Mouse (Mus musculus) hindbrain, postnatal 0 days (tissue): ENCODE data around the gene Mroh2a. TPM values are rescaled to one million over a fixed set of nuclear protein-coding genes. Genes with fewer than 3 reads are reported as not detected.
"Not testable (repeated sequence)": the region's sequence is repeated elsewhere in the genome, so short reads cannot be mapped to it uniquely, and the experiment has no call there.

ENCODE experiments used
- ATAC-seq: fragments of 200-750 bp; cut with Nextera tagmentation; 2 replicates; pipeline ENCODE4 v1.8.0; 2017; ENCODE audit warnings: mild to moderate bottlenecking, moderate TSS enrichment, moderate library complexity
- DNase-seq: peaks from one replicate; pipeline ENCODE4 v3.0.0-alpha.2; 2015; ENCODE audit warnings: low spot score
- H3K27ac ChIP-seq: fragments of 300-500 bp; sonication (generic); 2 replicates; pipeline ENCODE4 v1.5.1; 2014; ENCODE audit warnings: mild to moderate bottlenecking
- H3K27me3 ChIP-seq: fragments of 300-500 bp; sonication (generic); 2 replicates; pipeline ENCODE4 v1.6.1; 2014; ENCODE audit warnings: low read length, mixed read lengths; ENCODE audit not compliant: insufficient read depth
- H3K36me3 ChIP-seq: fragments of 300-500 bp; sonication (generic); 2 replicates; pipeline ENCODE4 v1.6.1; 2014; ENCODE audit warnings: low read length, mixed read lengths; ENCODE audit not compliant: insufficient read depth
- H3K4me1 ChIP-seq: fragments of 300-500 bp; sonication (generic); 2 replicates; pipeline ENCODE4 v1.6.1; 2014; ENCODE audit warnings: antibody characterized with exemption, low read length, mixed read lengths; ENCODE audit not compliant: insufficient read depth
- H3K4me2 ChIP-seq: fragments of 300-500 bp; sonication (generic); 2 replicates; pipeline ENCODE4 v1.6.1; 2014; ENCODE audit warnings: low read depth, mild to moderate bottlenecking, low read length, moderate library complexity, mixed read lengths
- H3K4me3 ChIP-seq: fragments of 300-500 bp; sonication (generic); 2 replicates; pipeline ENCODE4 v1.5.1; 2014; ENCODE audit warnings: low read length
- H3K9ac ChIP-seq: fragments of 300-500 bp; sonication (generic); replicated peaks from 2 replicates; pipeline ENCODE4 v1.6.1; 2014; ENCODE audit warnings: mild to moderate bottlenecking, low read length, moderate library complexity, mixed read lengths
- H3K9me3 ChIP-seq: fragments of 300-500 bp; sonication (generic); 2 replicates; pipeline ENCODE4 v1.6.1; 2016; ENCODE audit warnings: low read length, mixed read lengths
- CTCF ChIP-seq: IDR thresholded peaks from 2 replicates; pipeline ENCODE4 v1.5.1; 2016; ENCODE audit warnings: antibody characterized with exemption, control low read depth, low read depth
- WGBS: fragments of 180-500 bp; shearing (Covaris S2); extraction: QIAGEN DNeasy Blood & Tissue Kit; methylation state at CpG from one replicate; pipeline ENCODE4 v1.1.7; 2014; 5-methylcytosine and 5-hydroxymethylcytosine counted together
- polyA plus RNA-seq: library from polyadenylated mRNA; unstranded; fragments of >200 nt; fragmentation: Nextera tagmentation; extraction: Ambion mirVana; gene quantifications from 2 replicates; pipeline ENCODE4 v1.2.1, GENCODE M21; 2015
- total RNA-seq: library from RNA; depleted of rRNA; stranded (reverse); fragments of >200 nt; gene quantifications from 2 replicates; pipeline ENCODE4 v1.2.3, GENCODE M21; 2014

Mroh2a gene
- total and polyA plus RNA-seq, 2 experiments from 2014 or later = 0.16 to 0.23 TPM

- Histone ChIP-seq H3K4me3 (no peak overlapping the region), H3K27me3 (no peaks in the 10 kb centered on the region), H3K4me1 (no peaks in the 10 kb centered on the region), H3K9me3 (peaks cover 42% of the 10 kb centered on the region), H3K36me3 (no peaks in the 10 kb centered on the region), H3K9ac (no peak overlapping the region), H3K4me2 (no peak overlapping the region), H3K27ac (no peak overlapping the region)
- no peak for TF ChIP-seq CTCF
- 49% methylated on average over 4 of the region's 4 CpGs for WGBS
- ATAC-seq (no peak), DNase-seq (no peak)
Measured at GRCm38 (mm10) chr1:88218591-88218990, 8.2 kb upstream of the Mroh2a start.

GRCm38 (mm10) chr1:88219054-88219453 lies 7.7 kb upstream of the Mroh2a start:
- no peak overlapping the region for H3K4me2 ChIP-seq
- ATAC-seq = no peak
- H3K9ac ChIP-seq = no peak overlapping the region
- H3K27me3 ChIP-seq = no peaks in the 10 kb centered on the region
- H3K4me1 ChIP-seq = no peaks in the 10 kb centered on the region
- H3K27ac ChIP-seq = no peak overlapping the region
- TF ChIP-seq CTCF = no peak
- no peaks in the 10 kb centered on the region for H3K36me3 ChIP-seq
- H3K9me3 ChIP-seq = peaks cover 37% of the 10 kb centered on the region
- 20% methylated on average over 1 of the region's 1 CpGs for WGBS
- H3K4me3 ChIP-seq = no peak overlapping the region
- DNase-seq = no peak

GRCm38 (mm10) chr1:88220336-88220735 lies 6.5 kb upstream of the Mroh2a start:
- ATAC-seq = no peak
- no peak for DNase-seq
- H3K4me1 ChIP-seq = no peaks in the 10 kb centered on the region
- H3K36me3 ChIP-seq = no peaks in the 10 kb centered on the region
- H3K9me3 ChIP-seq = peaks cover 27% of the 10 kb centered on the region
- no peak overlapping the region for H3K9ac ChIP-seq
- TF ChIP-seq CTCF = no peak
- H3K4me3 ChIP-seq = no peak overlapping the region
- H3K27ac ChIP-seq = no peak overlapping the region
- no peaks in the 10 kb centered on the region for H3K27me3 ChIP-seq
- H3K4me2 ChIP-seq = no peak overlapping the region

- Histone ChIP-seq H3K27ac (no peak overlapping the region), H3K36me3 (no peaks in the 10 kb centered on the region), H3K4me2 (no peak overlapping the region), H3K9ac (no peak overlapping the region), H3K9me3 (peaks cover 29% of the 10 kb centered on the region), H3K4me3 (no peak overlapping the region), H3K4me1 (no peaks in the 10 kb centered on the region), H3K27me3 (no peaks in the 10 kb centered on the region)
- DNase-seq = no peak
- no peak for ATAC-seq
- TF ChIP-seq CTCF = no peak
- 50% methylated on average over 2 of the region's 2 CpGs for WGBS
Measured at GRCm38 (mm10) chr1:88222216-88222615, 4.6 kb upstream of the Mroh2a start.

GRCm38 (mm10) chr1:88223011-88223515 lies 3.7 kb upstream of the Mroh2a start:
- peaks cover 32% of the 10 kb centered on the region for H3K9me3 ChIP-seq
- H3K36me3 ChIP-seq, DNase-seq, H3K9ac ChIP-seq, H3K4me3 ChIP-seq, H3K27ac ChIP-seq, H3K27me3 ChIP-seq, ATAC-seq, H3K4me1 ChIP-seq, H3K4me2 ChIP-seq: not testable (repeated sequence)

- H3K27me3 ChIP-seq = no peaks in the 10 kb centered on the region
- no peaks in the 10 kb centered on the region for H3K36me3 ChIP-seq
- no peak for TF ChIP-seq CTCF
- no peak overlapping the region for H3K4me3 ChIP-seq
- H3K9ac ChIP-seq = no peak overlapping the region
- WGBS = 51% methylated on average over 1 of the region's 1 CpGs
- H3K4me1 ChIP-seq = no peaks in the 10 kb centered on the region
- no peak overlapping the region for H3K27ac ChIP-seq
- ATAC-seq (no peak), DNase-seq (no peak)
- no peak overlapping the region for H3K4me2 ChIP-seq
- H3K9me3 ChIP-seq = peaks cover 38% of the 10 kb centered on the region
Measured at GRCm38 (mm10) chr1:88223591-88223990, 3.2 kb upstream of the Mroh2a start.

GRCm38 (mm10) chr1:88224029-88224776 lies 2.6 kb upstream of the Mroh2a start:
- DNase-seq = no peak
- WGBS = 65% methylated on average over 2 of the region's 2 CpGs
- no peak for TF ChIP-seq CTCF
- Histone ChIP-seq H3K27ac (no peak overlapping the region), H3K9me3 (peaks cover 44% of the 10 kb centered on the region), H3K27me3 (no peaks in the 10 kb centered on the region), H3K4me2 (no peak overlapping the region), H3K36me3 (no peaks in the 10 kb centered on the region), H3K4me3 (no peak overlapping the region), H3K4me1 (no peaks in the 10 kb centered on the region), H3K9ac (no peak overlapping the region)
- no peak for ATAC-seq

- not testable (repeated sequence) for H3K4me3 ChIP-seq, H3K36me3 ChIP-seq, ATAC-seq, DNase-seq, H3K9ac ChIP-seq, H3K27me3 ChIP-seq, H3K4me2 ChIP-seq, H3K27ac ChIP-seq, H3K4me1 ChIP-seq
- 42% methylated on average over 2 of the region's 2 CpGs for WGBS
- H3K9me3 ChIP-seq = peaks cover 55% of the 10 kb centered on the region
Measured at GRCm38 (mm10) chr1:88225301-88225700, 1.5 kb upstream of the Mroh2a start.
